Mouse (Mus musculus) megakaryocyte, embryonic 14.5 days (primary cell): ENCODE results near the gene Cct3.

Experiments used
- FLI1 ChIP-seq: IDR thresholded peaks from 2 replicates; pipeline ENCODE4 v1.6.1; 2012; ENCODE audit warnings: low read length, inconsistent platforms, mixed read lengths
- GATA1 ChIP-seq: IDR thresholded peaks from 3 replicates; pipeline ENCODE4 v1.6.1; 2012; ENCODE audit warnings: mixed read lengths, low read length, inconsistent platforms, borderline replicate concordance

GRCm38 (mm10) chr3:88297321-88297851 lies 470 bp downstream of the Cct3 start:
- no peak for TF ChIP-seq GATA1
- no peak for TF ChIP-seq FLI1
